Mouse (Mus musculus): ENCODE data around the gene Spata3. TPM values are rescaled to one million over a fixed set of nuclear protein-coding genes. Genes with fewer than 3 reads are reported as not detected.

Spata3 gene
- total RNA-seq, 2 experiments from 2014 or later, result not detected

DNA sequence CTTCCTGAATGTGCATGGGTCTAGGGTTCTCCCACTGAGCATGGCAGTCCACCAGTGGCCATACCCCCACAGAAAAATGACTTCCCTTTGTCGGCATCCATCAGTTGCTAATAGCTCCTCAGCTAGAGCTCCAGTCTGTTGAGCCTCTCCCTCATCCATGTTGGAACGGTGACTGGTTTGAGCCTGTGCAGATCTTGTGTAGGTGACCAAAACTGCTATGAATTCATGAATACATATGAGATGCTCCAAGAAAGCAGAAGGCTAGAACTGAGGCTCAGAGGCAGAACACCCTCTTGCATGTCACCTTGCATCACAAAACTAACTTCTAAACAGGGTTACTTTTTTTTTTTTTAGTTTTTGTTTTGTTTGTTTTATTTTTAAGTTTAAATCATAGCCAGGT is 59.9 kb downstream of the Spata3 start:
- DNase-seq (ENCODE audit: low spot score), result no peak

More for the DNA sequence above, 59.9 kb downstream of the Spata3 start:
- intact Hi-C loops (cut with DNase I), result no loop called here

Other genes with a start within 250 kb of the Spata3 start
- gene A630001G21Rik, start 238.2 kb upstream of the Spata3 start, total RNA-seq (2021), result under 1 TPM; 0.21 to 0.31 TPM
- 100 to 1,000 TPM; 107 to 112 TPM for gene Cab39, start 223.4 kb upstream of the Spata3 start, total RNA-seq (2021)
- 10 to 100 TPM; 62.4 to 66.2 TPM for gene Itm2c, start 122.5 kb upstream of the Spata3 start, total RNA-seq (2021)
- not detected for gene 4933407L21Rik, start 88.3 kb upstream of the Spata3 start, total RNA-seq (2021)
- not detected for gene Gpr55, start 55.8 kb upstream of the Spata3 start, total RNA-seq (2021)
- not detected for gene 2810459M11Rik, start 29.0 kb downstream of the Spata3 start, total RNA-seq (2021)
- 100 to 1,000 TPM in 1 of 2 experiments, 10 to 100 TPM in 1; 94.4 to 100 TPM for gene Psmd1, start 47.6 kb downstream of the Spata3 start, total RNA-seq (2021)
- gene Htr2b, start 95.2 kb downstream of the Spata3 start, total RNA-seq (2021), result under 1 TPM; 0.10 to 0.20 TPM
- under 1 TPM; 0.65 to 0.95 TPM for gene Gm21972, start 116.8 kb downstream of the Spata3 start, total RNA-seq (2021)
- 1 to 10 TPM; 3.2 to 3.4 TPM for gene Armc9, start 138.0 kb downstream of the Spata3 start, total RNA-seq (2021)